Mouse (Mus musculus) cerebellum, postnatal 25 days (tissue): Measurements from ENCODE around the gene Cd5.

Source experiments
- DNase-seq, 2 experiments: peaks; one replicate each; pipeline ENCODE4 v3.0.0; 2021; ENCODE audit warnings: mixed read lengths in 2 of 2

The Cd5 gene

GRCm38 (mm10) chr19:10738811-10739210, at the start of gene Cd5:
Cd5 (minus strand) TSS chr19:10739002.
- DNase-seq = no peak

- DNase-seq = no peak
Measured at GRCm38 (mm10) chr19:10788242-10788641, 49.4 kb upstream of the Cd5 start.

GRCm38 (mm10) chr19:10787406-10787805, 48.6 kb upstream of the Cd5 start:
- no peak for DNase-seq

GRCm38 (mm10) chr19:10786753-10787152, 48.0 kb upstream of the Cd5 start:
- DNase-seq = no peak

GRCm38 (mm10) chr19:10784796-10785459, 46.1 kb upstream of the Cd5 start:
- peak; percentile 70 to 79 for DNase-seq

- DNase-seq = no peak
Measured at GRCm38 (mm10) chr19:10784061-10784460, 45.3 kb upstream of the Cd5 start.

- DNase-seq = no peak
Measured at GRCm38 (mm10) chr19:10783168-10783567, 44.4 kb upstream of the Cd5 start.

GRCm38 (mm10) chr19:10781641-10782040, 42.8 kb upstream of the Cd5 start:
- no peak for DNase-seq

- no peak for DNase-seq
Measured at GRCm38 (mm10) chr19:10776906-10777305, 38.1 kb upstream of the Cd5 start.

GRCm38 (mm10) chr19:10774141-10774540, 35.3 kb upstream of the Cd5 start:
- DNase-seq = no peak

GRCm38 (mm10) chr19:10773384-10773783, 34.6 kb upstream of the Cd5 start:
- no peak for DNase-seq

GRCm38 (mm10) chr19:10772866-10773265, 34.1 kb upstream of the Cd5 start:
- no peak for DNase-seq

- no peak for DNase-seq
Measured at GRCm38 (mm10) chr19:10771995-10772394, 33.2 kb upstream of the Cd5 start.

GRCm38 (mm10) chr19:10769429-10770195, 30.8 kb upstream of the Cd5 start:
- DNase-seq = no peak

GRCm38 (mm10) chr19:10768694-10769428, 30.1 kb upstream of the Cd5 start:
- peak in 1 of 2 experiments; percentile 14 for DNase-seq

- DNase-seq = peak; percentile 86 to 90
Measured at GRCm38 (mm10) chr19:10767631-10768030, 28.8 kb upstream of the Cd5 start.

GRCm38 (mm10) chr19:10763381-10764031, 24.7 kb upstream of the Cd5 start:
- peak in 1 of 2 experiments; percentile 39 for DNase-seq

- peak in 1 of 2 experiments; percentile 37 for DNase-seq
Measured at GRCm38 (mm10) chr19:10762468-10762867, 23.7 kb upstream of the Cd5 start.

- DNase-seq = peak; percentile 42 to 47
Measured at GRCm38 (mm10) chr19:10761794-10762415, 23.1 kb upstream of the Cd5 start.

- peak; percentile 80 to 83 for DNase-seq
Measured at GRCm38 (mm10) chr19:10759983-10760831, 21.4 kb upstream of the Cd5 start.

GRCm38 (mm10) chr19:10759525-10759924, 20.7 kb upstream of the Cd5 start:
- DNase-seq = no peak

GRCm38 (mm10) chr19:10758708-10759107, 19.9 kb upstream of the Cd5 start:
- DNase-seq = no peak
